Mouse (Mus musculus): ENCODE measurements around the gene Sox9. TPM values are rescaled to one million over a fixed set of nuclear protein-coding genes. Genes with fewer than 3 reads are reported as not detected.
A peak's percentile ranks its signal among the peaks of the same experiment; 100 is the strongest.

Sox9 gene
- polyA plus RNA-seq, 1 experiment from 2014 or later: 27.7 TPM

GRCm38 (mm10) chr11:112781035-112781911 lies 751 bp upstream of the Sox9 start:
- ChIA-PET POLR2A (interaction anchor here (0.7 to 1.3 kb wide), 6 partner anchors 75 to 385 kb away, joined by 3 to 6 read pairs (median 3); no protein-coding TSS in a partner anchor), CTCF (interaction anchor here (1.4 to 5.8 kb wide), 2 partner anchors 383 to 1244 kb away, joined by 4 to 29 read pairs; no protein-coding TSS in a partner anchor)
- in situ Hi-C loops (cut with MboI; ENCODE audit: low pct_unique_long_range_greater_than_20kb): no loop called here
- ATAC-seq: peak; percentile 16
- DNase-seq (ENCODE audit: low read depth, low spot score): no peak
- TF ChIP-seq CTCF (IDR thresholded peaks at IDR 0.05): no peak
- no peaks in the 10 kb centered on the region for H3K27me3 ChIP-seq

- in situ Hi-C loops (cut with MboI; ENCODE audit: low pct_unique_long_range_greater_than_20kb): no loop called here
- TF ChIP-seq CTCF (IDR thresholded peaks at IDR 0.05): no peak
- no peaks in the 10 kb centered on the region for H3K27me3 ChIP-seq
- ChIA-PET CTCF (interaction anchor here (1.5 to 5.8 kb wide), 3 partner anchors 227 to 1245 kb away, joined by 4 to 29 read pairs (median 5); no protein-coding TSS in a partner anchor), POLR2A (interaction anchor here (0.6 to 1.3 kb wide), 9 partner anchors 74 to 382 kb away, joined by 3 to 6 read pairs (median 4); no protein-coding TSS in a partner anchor)
- DNase-seq (ENCODE audit: low read depth, low spot score) (no peak), ATAC-seq (peak; percentile 68)
Observed at GRCm38 (mm10) chr11:112782357-112783121, 515 bp downstream of the Sox9 start.

GRCm38 (mm10) chr11:112783401-112784346 lies 1.6 kb downstream of the Sox9 start:
- no peak for TF ChIP-seq CTCF (IDR thresholded peaks at IDR 0.05)
- ChIA-PET POLR2A (interaction anchor here (0.6 to 1.3 kb wide), 8 partner anchors 113 to 381 kb away, joined by 3 to 6 read pairs (median 4); no protein-coding TSS in a partner anchor), CTCF (interaction anchor here (1.5 to 5.8 kb wide), 3 partner anchors 226 to 1246 kb away, joined by 4 to 29 read pairs (median 5); no protein-coding TSS in a partner anchor)
- in situ Hi-C loops (cut with MboI; ENCODE audit: low pct_unique_long_range_greater_than_20kb): no loop called here
- DNase-seq (ENCODE audit: low read depth, low spot score): no peak
- ATAC-seq: no peak
- H3K27me3 ChIP-seq: no peaks in the 10 kb centered on the region

- ChIA-PET POLR2A (interaction anchor here (0.5 kb wide), 1 partner anchor 26 kb away, joined by 3 read pairs; no protein-coding TSS in a partner anchor), CTCF (no interaction called here)
- TF ChIP-seq CTCF (IDR thresholded peaks at IDR 0.05): no peak
- DNase-seq (ENCODE audit: low read depth, low spot score): no peak
- ATAC-seq: no peak
- in situ Hi-C loops (cut with MboI; ENCODE audit: low pct_unique_long_range_greater_than_20kb): no loop called here
- no peaks in the 10 kb centered on the region for H3K27me3 ChIP-seq
Observed at GRCm38 (mm10) chr11:112784347-112784902, 2.4 kb downstream of the Sox9 start.

GRCm38 (mm10) chr11:112784903-112785381 lies 2.9 kb downstream of the Sox9 start:
- no peak for ATAC-seq
- in situ Hi-C loops (cut with MboI; ENCODE audit: low pct_unique_long_range_greater_than_20kb): loop anchor here (5.0 kb wide), 1 partner anchor 277 kb away; no protein-coding TSS in a partner anchor
- no peak for DNase-seq (ENCODE audit: low read depth, low spot score)
- H3K27me3 ChIP-seq: no peaks in the 10 kb centered on the region
- no peak for TF ChIP-seq CTCF (IDR thresholded peaks at IDR 0.05)
- CTCF ChIA-PET: no interaction called here
- POLR2A ChIA-PET: interaction anchor here (0.5 to 0.8 kb wide), 3 partner anchors 25 to 217 kb away, joined by 3 read pairs; no protein-coding TSS in a partner anchor

- ATAC-seq (no peak), DNase-seq (ENCODE audit: low read depth, low spot score) (no peak)
- POLR2A ChIA-PET: interaction anchor here (0.6 to 0.8 kb wide), 2 partner anchors 113 to 216 kb away, joined by 3 read pairs; no protein-coding TSS in a partner anchor
- CTCF ChIA-PET: no interaction called here
- in situ Hi-C loops (cut with MboI; ENCODE audit: low pct_unique_long_range_greater_than_20kb): loop anchor here (5.0 kb wide), 1 partner anchor 277 kb away; no protein-coding TSS in a partner anchor
- TF ChIP-seq CTCF (IDR thresholded peaks at IDR 0.05): no peak
- H3K27me3 ChIP-seq: no peaks in the 10 kb centered on the region
Observed at GRCm38 (mm10) chr11:112785581-112785980, 3.6 kb downstream of the Sox9 start.

GRCm38 (mm10) chr11:112786427-112786826 lies 4.4 kb downstream of the Sox9 start:
- ATAC-seq (no peak), DNase-seq (ENCODE audit: low read depth, low spot score) (no peak)
- in situ Hi-C loops (cut with MboI; ENCODE audit: low pct_unique_long_range_greater_than_20kb): loop anchor here (5.0 kb wide), 1 partner anchor 276 kb away; no protein-coding TSS in a partner anchor
- CTCF ChIA-PET: no interaction called here
- no peaks in the 10 kb centered on the region for H3K27me3 ChIP-seq
- POLR2A ChIA-PET: interaction anchor here (0.7 kb wide), 1 partner anchor 64 kb away, joined by 4 read pairs; no protein-coding TSS in a partner anchor
- no peak for TF ChIP-seq CTCF (IDR thresholded peaks at IDR 0.05)

GRCm38 (mm10) chr11:112788296-112788695 lies 6.3 kb downstream of the Sox9 start:
- POLR2A ChIA-PET: no interaction called here
- CTCF ChIA-PET: no interaction called here
- no peak for DNase-seq (ENCODE audit: low read depth, low spot score)
- no peak for ATAC-seq
- in situ Hi-C loops (cut with MboI; ENCODE audit: low pct_unique_long_range_greater_than_20kb): loop anchor here (5.0 kb wide), 1 partner anchor 274 kb away; no protein-coding TSS in a partner anchor
- no peak for TF ChIP-seq CTCF (IDR thresholded peaks at IDR 0.05)
- H3K27me3 ChIP-seq: no peaks in the 10 kb centered on the region

- POLR2A ChIA-PET: no interaction called here
- DNase-seq (ENCODE audit: low read depth, low spot score) (no peak), ATAC-seq (no peak)
- no peak for TF ChIP-seq CTCF (IDR thresholded peaks at IDR 0.05)
- H3K27me3 ChIP-seq: no peaks in the 10 kb centered on the region
- in situ Hi-C loops (cut with MboI; ENCODE audit: low pct_unique_long_range_greater_than_20kb): loop anchor here (5.0 to 10.0 kb wide), 2 partner anchors 198 to 351 kb away; no protein-coding TSS in a partner anchor
- CTCF ChIA-PET: interaction anchor here (2.0 to 2.2 kb wide), 2 partner anchors 11 to 12 kb away, joined by 4 read pairs; no protein-coding TSS in a partner anchor
Observed at GRCm38 (mm10) chr11:112796379-112796778, 14.4 kb downstream of the Sox9 start.

Measured in Patski (cell line).